Mouse (Mus musculus): Measurements from ENCODE around the gene Arhgap11a.

- TF ChIP-seq CTCF (IDR thresholded peaks at IDR 0.05; ENCODE audit: extremely low read depth, insufficient read depth, insufficient read length, insufficient replicate concordance) (no peak), POLR2A (IDR thresholded peaks at IDR 0.05; ENCODE audit: low read depth, low read length) (no peak)
Measured at GRCm38 (mm10) chr2:113828943-113829882, 19.2 kb downstream of the Arhgap11a start, which contains the start of gene Scg5.
